Mouse (Mus musculus) heart, embryonic 16.5 days (tissue): Measurements from ENCODE around the gene Dhx30. TPM values are rescaled to one million over a fixed set of nuclear protein-coding genes. Genes with fewer than 3 reads are reported as not detected.
A peak's percentile ranks its signal among the peaks of the same experiment; 100 is the strongest.

Source experiments
- ATAC-seq: fragments of 200-750 bp; cut with Nextera tagmentation; replicated peaks from 2 replicates; pipeline ENCODE4 v1.8.0; 2017; ENCODE audit warnings: moderate number of reproducible peaks; ENCODE audit not compliant: insufficient read depth, low FRiP score; ENCODE audit errors: extremely low read depth
- H3K27ac ChIP-seq: fragments of 300-500 bp; sonication (generic); 2 replicates; pipeline ENCODE4 v1.5.1; 2014; ENCODE audit warnings: mild to moderate bottlenecking, low read length, control low read depth, moderate library complexity
- H3K27me3 ChIP-seq: fragments of 300-500 bp; sonication (generic); 2 replicates; pipeline ENCODE4 v1.6.1; 2014; ENCODE audit warnings: low read length, mixed read lengths; ENCODE audit not compliant: control insufficient read depth, insufficient read depth
- H3K36me3 ChIP-seq: fragments of 300-500 bp; sonication (generic); 2 replicates; pipeline ENCODE4 v1.6.1; 2014; ENCODE audit not compliant: control insufficient read depth, insufficient read depth
- H3K4me1 ChIP-seq: fragments of 300-500 bp; sonication (generic); 2 replicates; pipeline ENCODE4 v1.6.1; 2014; ENCODE audit warnings: low read length, mixed read lengths; ENCODE audit not compliant: control insufficient read depth, insufficient read depth
- H3K4me2 ChIP-seq: fragments of 300-500 bp; sonication (generic); 2 replicates; pipeline ENCODE4 v1.6.1; 2014; ENCODE audit warnings: low read depth, mild to moderate bottlenecking, control low read depth, low read length
- H3K4me3 ChIP-seq: fragments of 300-500 bp; sonication (generic); 2 replicates; pipeline ENCODE4 v1.5.1; 2014; ENCODE audit warnings: mild to moderate bottlenecking, control low read depth, low read length
- H3K9ac ChIP-seq: fragments of 300-500 bp; sonication (generic); 2 replicates; pipeline ENCODE4 v1.6.1; 2014; ENCODE audit warnings: low read length, control low read depth
- H3K9me3 ChIP-seq: fragments of 300-500 bp; sonication (generic); replicated peaks from 2 replicates; pipeline ENCODE4 v1.6.1; 2016; ENCODE audit warnings: low read length; ENCODE audit not compliant: control insufficient read depth
- WGBS: fragments of 180-500 bp; shearing (Covaris S2); extraction: QIAGEN DNeasy Blood & Tissue Kit; methylation state at CpG from one replicate; pipeline ENCODE4 v1.1.7; 2014; 5-methylcytosine and 5-hydroxymethylcytosine counted together
- polyA plus RNA-seq: library from polyadenylated mRNA; unstranded; fragments of >200 nt; fragmentation: Nextera tagmentation; extraction: Ambion mirVana; gene quantifications from 2 replicates; pipeline ENCODE4 v1.2.1, GENCODE M21; 2015

Dhx30 gene
- polyA plus RNA-seq, 1 experiment from 2014 or later = 96.2 TPM

GRCm38 (mm10) chr9:110047260-110047659 is 70.4 kb downstream of the Dhx30 start:
- no peaks in the 10 kb centered on the region for H3K9me3 ChIP-seq
- no peak overlapping the region for H3K4me3 ChIP-seq
- H3K9ac ChIP-seq = no peak overlapping the region
- no peaks in the 10 kb centered on the region for H3K27me3 ChIP-seq
- no peak for ATAC-seq
- peaks cover 4% of the 10 kb centered on the region; the same call in 1 of the 2 replicates for H3K36me3 ChIP-seq
- H3K27ac ChIP-seq = peak overlapping the region; percentile 24; the same call in 1 of the 2 replicates
- peaks cover 12% of the 10 kb centered on the region for H3K4me1 ChIP-seq
- H3K4me2 ChIP-seq = no peak overlapping the region

DNA sequence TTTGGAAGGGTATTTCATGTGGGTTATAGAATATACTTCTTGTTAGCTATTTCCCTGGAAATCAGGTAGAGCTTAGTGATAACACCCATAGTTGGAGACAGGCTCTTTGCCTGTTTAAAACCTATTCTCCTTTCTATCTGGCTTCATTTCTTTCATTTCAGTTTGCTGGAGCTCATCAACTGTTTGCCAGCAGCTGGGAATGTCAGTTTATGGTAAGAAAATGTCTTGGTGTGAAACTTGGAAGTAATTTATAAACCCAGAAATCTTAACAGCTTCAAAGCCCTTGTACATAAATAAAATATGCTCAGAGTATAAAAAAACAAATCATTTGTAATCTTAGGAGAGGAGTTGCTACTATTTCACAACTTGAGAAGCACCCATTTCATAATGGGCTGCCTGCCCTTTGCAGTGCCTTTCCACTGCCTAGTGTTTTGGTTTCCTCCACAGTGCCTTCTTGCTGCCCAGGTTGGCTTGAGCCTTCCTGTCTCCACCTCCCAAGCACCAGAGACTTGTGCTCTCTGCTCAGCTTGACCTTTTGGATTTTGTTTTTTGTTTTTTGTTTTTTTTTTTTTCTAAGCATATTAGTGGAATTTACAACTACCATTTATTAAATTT is 71.8 kb downstream of the Dhx30 start:
- ATAC-seq = no peak
- no peak overlapping the region for H3K4me2 ChIP-seq
- no peak overlapping the region for H3K4me3 ChIP-seq
- H3K9me3 ChIP-seq = no peaks in the 10 kb centered on the region
- H3K27me3 ChIP-seq = no peaks in the 10 kb centered on the region
- peaks cover 6% of the 10 kb centered on the region; the same call in 1 of the 2 replicates for H3K36me3 ChIP-seq
- no peak overlapping the region for H3K9ac ChIP-seq
- H3K4me1 ChIP-seq = peaks cover 5% of the 10 kb centered on the region
- H3K27ac ChIP-seq = no peak overlapping the region

- WGBS = 93% methylated on average over 4 of the region's 4 CpGs
- no peaks in the 10 kb centered on the region for H3K27me3 ChIP-seq
- H3K4me1 ChIP-seq = peaks cover 5% of the 10 kb centered on the region
- ATAC-seq = no peak
- no peak overlapping the region for H3K4me3 ChIP-seq
- H3K9ac ChIP-seq = no peak overlapping the region
- H3K4me2 ChIP-seq = no peak overlapping the region
- no peak overlapping the region for H3K27ac ChIP-seq
- no peaks in the 10 kb centered on the region for H3K9me3 ChIP-seq
- peaks cover 17% of the 10 kb centered on the region for H3K36me3 ChIP-seq
Observed at GRCm38 (mm10) chr9:110044373-110044772, 73.3 kb downstream of the Dhx30 start.

DNA sequence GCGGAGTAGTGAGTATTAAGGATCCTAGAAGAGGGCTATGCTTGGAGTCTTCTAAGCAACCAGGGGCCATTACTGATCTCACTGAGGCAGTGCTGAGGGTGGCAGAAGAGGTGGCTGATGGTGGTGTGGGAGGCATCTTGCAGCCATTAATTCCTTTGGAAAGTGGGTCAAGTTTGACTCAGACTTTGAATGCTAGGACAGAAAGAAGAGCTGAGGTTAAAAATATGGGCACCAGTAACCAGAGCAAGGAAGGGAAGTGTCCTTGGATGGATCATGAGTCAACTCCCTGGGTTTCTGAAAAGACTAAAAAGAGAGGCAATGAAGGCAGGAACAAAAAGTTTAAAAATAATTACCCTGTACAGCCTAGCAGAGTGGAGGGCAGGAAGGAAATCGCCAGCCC is 79.1 kb downstream of the Dhx30 start:
- Histone ChIP-seq H3K4me2 (no peak overlapping the region), H3K9me3 (no peaks in the 10 kb centered on the region), H3K27ac (no peak overlapping the region), H3K27me3 (no peaks in the 10 kb centered on the region), H3K4me3 (no peak overlapping the region), H3K9ac (no peak overlapping the region), H3K36me3 (peaks cover 60% of the 10 kb centered on the region), H3K4me1 (no peaks in the 10 kb centered on the region)
- ATAC-seq = no peak
- 88% methylated on average over 2 of the region's 2 CpGs for WGBS

DNA sequence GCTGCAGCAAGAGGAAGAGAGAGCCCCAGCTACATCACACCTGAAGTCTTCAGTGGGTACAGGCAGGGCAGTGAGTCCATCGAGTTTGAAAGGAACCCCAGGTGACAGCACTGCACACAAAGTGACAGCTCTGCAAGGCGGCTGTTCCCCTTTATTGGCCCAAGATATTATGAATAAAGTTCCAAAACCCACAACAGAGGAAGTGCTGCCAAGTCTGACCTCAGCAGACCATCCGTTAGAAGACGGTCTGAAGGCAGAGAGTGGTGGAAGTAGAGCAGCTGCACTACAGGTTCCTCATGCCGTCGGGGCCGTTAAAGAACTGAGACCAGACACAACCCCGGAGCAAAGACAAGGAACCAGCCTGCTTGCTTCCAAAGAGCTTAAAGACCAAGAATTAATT is 79.7 kb downstream of the Dhx30 start:
- Histone ChIP-seq H3K9ac (no peak overlapping the region), H3K4me2 (no peak overlapping the region), H3K4me3 (no peak overlapping the region), H3K27ac (no peak overlapping the region), H3K4me1 (no peaks in the 10 kb centered on the region), H3K9me3 (no peaks in the 10 kb centered on the region), H3K36me3 (peaks cover 59% of the 10 kb centered on the region), H3K27me3 (no peaks in the 10 kb centered on the region)
- WGBS = 72% methylated on average over 8 of the region's 8 CpGs
- ATAC-seq = no peak

DNA sequence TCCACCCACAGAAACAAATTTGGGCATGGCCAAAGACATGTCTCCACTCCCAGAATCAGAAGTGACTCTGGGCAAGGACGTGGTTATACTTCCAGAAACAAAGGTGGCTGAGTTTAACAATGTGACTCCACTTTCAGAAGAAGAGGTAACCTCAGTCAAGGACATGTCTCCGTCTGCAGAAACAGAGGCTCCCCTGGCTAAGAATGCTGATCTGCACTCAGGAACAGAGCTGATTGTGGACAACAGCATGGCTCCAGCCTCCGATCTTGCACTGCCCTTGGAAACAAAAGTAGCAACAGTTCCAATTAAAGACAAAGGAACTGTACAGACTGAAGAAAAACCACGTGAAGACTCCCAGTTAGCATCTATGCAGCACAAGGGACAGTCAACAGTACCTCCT is 82.5 kb downstream of the Dhx30 start:
- H3K9me3 ChIP-seq = no peaks in the 10 kb centered on the region
- 65% methylated on average over 4 of the region's 4 CpGs for WGBS
- no peak overlapping the region for H3K27ac ChIP-seq
- no peaks in the 10 kb centered on the region for H3K27me3 ChIP-seq
- peaks cover 62% of the 10 kb centered on the region for H3K36me3 ChIP-seq
- no peak overlapping the region for H3K4me2 ChIP-seq
- no peaks in the 10 kb centered on the region for H3K4me1 ChIP-seq
- no peak for ATAC-seq
- H3K9ac ChIP-seq = no peak overlapping the region
- H3K4me3 ChIP-seq = no peak overlapping the region

Other genes starting within 250 kb of the Dhx30 start
- gene Cdc25a, start 242.3 kb downstream of the Dhx30 start, polyA plus RNA-seq = 14.2 and 14.3 TPM in 2 replicates
- 88.0 and 89.1 TPM in 2 replicates for gene Map4, start 186.4 kb downstream of the Dhx30 start, polyA plus RNA-seq
- 56.7 and 60.5 TPM in 2 replicates for gene Smarcc1, start 122 bp downstream of the Dhx30 start, polyA plus RNA-seq
- 1.2 and 1.4 TPM in 2 replicates for gene Cspg5, start 126.0 kb upstream of the Dhx30 start, polyA plus RNA-seq
- 12.4 and 14.9 TPM in 2 replicates for gene Elp6, start 187.3 kb upstream of the Dhx30 start, polyA plus RNA-seq
- gene Scap, start 215.5 kb upstream of the Dhx30 start, polyA plus RNA-seq = 20.9 and 22.2 TPM in 2 replicates